Mouse (Mus musculus) B cell, adult 2 months (primary cell): Measurements from ENCODE around the gene Zfp146.
A peak's percentile ranks its signal among the peaks of the same experiment; 100 is the strongest.
"Not testable (repeated sequence)": the region's sequence is repeated elsewhere in the genome, so short reads cannot be mapped to it uniquely, and the experiment has no call there.

Source experiments
- DNase-seq, 2 experiments: peaks; one replicate each; pipeline ENCODE4 v3.0.0; 2022

The Zfp146 gene

DNA sequence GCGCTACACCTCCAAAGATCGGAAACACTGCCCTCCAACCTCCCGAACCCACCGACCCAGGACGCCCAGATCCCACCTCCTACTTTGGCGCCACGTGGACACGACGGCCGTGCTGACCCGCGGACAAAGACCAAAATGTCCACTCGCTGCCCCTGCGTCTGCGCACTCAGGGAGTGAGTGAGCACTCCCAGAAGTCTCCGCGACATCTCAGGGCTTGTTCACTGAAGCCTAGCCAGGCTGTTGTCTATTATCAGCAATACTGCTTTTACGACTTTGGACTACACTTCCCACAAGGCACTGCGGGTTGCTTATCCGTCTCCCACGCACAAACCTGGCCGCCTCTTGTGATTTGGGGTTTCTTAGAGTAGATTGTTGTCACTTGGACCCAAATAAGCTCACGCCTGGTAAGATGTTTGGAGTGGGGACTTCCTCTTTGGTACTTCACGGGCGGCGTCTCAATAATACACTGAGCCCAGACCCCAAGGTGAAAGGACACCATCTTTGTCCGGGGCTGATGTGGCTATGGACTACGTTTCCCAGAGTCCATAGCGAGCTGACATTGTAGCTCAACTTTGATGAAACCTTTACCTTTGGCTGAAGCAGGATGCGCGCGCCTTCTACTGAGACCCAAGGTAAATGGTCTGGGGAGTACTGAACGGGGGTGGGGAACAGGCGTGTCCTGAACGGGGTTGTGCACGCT is at the start of gene Zfp146:
Gene Zfp146 (minus strand): TSS at position 168 of the 700 bp plus-strand sequence.
- DNase-seq, result peak; percentile 91 to 92

DNA sequence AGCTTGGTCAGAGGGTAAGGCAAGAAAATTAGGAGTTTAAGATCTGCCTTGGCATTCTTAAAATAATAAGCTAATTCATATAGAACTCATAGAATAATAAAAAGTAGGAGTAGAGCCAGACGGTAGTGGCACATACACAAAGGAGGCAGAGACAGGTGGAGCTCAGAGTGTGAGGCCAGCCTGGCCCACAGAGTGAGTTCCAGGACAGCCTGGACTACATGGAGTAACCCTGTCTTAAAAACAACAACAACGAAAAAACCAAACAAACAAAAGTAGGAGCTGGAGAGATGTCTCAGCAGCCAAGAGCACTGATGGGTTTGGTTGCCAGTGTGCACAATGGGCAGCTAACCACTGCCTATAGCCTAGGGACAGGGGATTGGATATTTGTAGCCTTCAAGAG is 47.7 kb upstream of the Zfp146 start:
- no peak for DNase-seq

DNA sequence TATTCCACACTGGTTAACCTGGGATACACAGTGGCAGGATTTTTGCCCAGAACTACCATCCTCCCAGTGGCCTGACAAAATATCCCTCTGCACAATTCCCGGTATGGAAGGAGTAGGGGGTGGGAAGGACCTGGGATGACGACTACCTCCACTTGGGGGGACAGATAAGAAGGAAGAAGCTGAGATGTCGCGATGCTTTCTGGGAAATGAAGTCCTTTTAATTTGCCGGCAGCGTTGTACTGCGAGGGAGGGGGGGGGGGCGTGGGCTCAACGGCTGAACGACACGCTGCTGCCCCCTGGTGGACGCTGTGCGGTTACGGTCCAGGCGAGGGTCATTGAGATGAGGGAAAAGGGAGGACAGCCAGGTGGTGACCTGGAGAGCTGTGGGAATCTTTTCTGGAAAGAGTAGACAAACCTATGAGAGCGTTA is 47.2 kb upstream of the Zfp146 start:
- peak; percentile 81 to 82 for DNase-seq

DNA sequence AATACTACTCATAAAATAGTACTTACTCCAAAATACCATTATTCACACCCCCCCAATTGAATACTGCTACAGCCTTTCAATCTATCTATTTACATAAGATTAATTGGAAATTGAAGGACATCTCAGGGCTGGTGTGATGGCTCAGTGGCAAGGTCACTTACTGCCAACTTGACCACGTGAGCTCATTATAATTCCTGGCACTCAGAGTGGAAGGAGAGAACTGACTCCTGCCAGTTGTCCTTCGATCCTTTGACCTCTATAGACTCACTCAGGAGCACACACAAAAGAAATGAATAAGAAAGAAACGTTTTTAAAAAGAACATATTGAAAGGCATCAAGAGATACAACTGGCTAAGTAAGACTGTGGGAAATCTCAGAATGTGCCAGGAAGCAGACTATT is 46.3 kb upstream of the Zfp146 start:
- DNase-seq, result no peak

DNA sequence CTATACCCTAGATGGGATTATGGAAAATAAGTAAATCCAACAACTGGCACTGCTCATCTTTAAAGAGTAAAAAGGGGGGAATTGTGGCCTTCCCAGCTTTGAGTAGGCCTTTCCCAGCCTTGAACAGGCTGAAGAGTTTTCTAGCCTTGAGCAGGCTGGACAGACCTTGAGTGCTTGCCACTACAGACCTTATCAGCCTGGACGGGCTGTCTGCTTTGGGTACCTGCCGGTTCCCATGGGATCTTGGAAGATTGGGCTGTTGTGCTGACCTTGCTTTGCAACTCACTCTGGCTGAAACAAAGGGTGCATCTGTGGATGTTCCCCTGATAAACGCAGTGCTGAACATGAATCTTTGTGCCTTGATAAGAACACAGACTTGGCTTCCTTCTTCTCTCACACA is 44.3 kb upstream of the Zfp146 start:
- DNase-seq, result no peak

DNA sequence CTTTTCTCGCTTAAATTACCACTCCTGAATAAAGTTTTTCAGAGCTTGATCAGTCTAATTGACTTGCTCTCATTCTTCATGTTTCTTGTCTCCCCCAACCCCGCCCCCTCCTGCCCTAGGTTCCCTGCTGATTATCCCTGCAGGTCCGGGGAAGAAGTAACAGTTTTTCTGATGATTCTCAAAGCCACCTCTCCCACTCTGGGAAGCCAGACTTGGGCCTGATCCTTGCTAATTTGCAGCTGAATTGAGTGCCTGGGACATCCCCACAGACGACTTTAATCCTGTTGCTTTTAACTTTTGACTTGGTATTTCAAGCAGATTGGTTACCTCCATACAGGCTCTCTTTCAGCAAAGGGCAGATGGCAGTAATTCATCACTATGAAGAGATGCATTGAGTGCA is 41.5 kb upstream of the Zfp146 start:
- DNase-seq, result no peak

DNA sequence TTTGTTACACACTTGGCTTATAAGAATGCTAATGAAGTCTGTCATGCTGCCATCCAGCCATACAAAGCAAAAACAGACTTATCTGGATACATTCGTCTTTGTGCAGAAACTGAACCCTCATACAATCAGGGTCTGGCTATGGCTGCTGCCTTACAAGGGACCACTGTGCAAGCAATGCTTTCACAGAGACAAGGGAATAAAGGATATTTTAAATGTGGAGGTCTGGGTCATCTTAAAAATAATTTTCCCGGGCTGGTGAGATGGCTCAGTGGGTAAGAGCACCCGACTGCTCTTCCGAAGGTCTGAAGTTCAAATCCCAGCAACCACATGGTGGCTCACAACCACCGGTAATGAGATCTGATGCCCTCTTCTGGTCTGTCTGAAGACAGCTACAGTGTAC is 36.8 kb upstream of the Zfp146 start:
- not testable (repeated sequence) for DNase-seq

DNA sequence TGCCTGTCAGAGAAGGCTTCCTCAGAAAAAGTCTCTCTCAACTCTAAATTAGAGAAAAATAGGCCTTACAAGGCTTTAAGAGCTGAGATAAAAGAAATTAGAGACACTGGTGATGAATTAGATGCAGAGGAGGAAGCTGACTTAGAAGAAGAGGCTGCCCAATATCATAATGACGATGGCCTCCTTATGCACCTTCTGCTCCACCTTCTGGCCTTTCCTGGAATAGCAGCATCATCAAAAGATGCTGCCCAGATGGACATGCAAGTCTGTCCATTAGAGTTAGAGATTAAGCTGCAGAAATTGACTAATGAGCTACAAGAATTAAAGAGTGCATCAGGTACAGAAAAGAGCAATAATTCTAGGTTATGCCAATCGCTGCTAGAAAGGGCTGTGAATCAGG is 35.8 kb upstream of the Zfp146 start:
- DNase-seq, result peak; percentile 73 to 74

DNA sequence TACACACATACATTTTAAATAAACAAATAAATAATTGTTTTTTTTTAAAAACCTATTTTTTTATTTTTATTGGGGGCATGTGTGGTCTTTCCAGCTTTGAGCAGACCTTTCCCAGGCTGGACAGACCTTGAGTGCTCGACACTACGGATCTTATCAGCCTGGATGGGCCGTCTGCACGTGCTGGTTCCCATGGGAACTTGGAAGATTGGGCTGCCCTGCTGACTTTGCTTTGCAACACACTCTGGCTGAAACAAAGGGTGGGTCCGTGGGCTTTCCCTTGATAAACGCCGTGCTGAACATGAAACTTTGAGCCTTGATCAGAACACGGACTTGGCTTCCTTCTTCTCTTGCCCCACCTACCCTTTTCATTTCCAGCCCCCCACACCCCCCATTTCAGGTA is 34.8 kb upstream of the Zfp146 start:
- DNase-seq, result no peak

DNA sequence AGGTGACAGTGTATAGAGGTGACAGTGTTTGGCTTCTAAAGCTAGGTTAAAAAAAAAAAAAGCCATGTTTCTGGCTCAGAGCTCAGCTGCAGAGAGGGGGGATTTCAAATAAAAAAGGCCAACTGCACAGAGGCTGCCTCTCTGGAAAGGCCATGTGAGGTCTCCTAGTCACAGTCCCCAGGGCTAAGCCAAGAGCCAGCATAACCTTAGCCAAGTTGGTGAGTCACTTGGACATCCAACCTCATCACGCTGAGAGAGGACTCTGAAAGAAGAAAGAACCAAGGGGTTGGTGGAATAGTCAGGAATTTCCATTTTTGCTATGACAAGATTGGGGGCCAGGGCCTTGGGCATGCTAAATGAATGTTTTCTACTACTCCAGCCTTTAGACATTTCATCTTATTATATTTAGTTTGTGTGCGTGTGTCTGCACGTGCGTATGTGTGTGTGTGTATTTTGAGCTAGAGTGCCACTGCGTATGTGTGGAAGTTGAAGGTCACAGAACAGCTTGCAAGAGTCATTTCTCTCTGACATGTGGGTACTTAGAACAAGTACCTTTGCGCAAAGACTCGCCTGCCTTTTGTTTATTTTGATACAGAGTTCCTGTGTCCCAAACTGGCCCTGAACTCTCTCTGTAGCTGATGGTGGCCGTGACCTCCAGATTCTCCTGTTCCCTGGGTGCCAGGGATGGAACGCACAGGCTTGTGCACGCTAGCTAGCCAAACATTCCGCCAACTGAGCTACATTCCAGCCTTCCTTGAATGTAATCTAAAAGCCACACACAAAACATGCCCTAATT is 33.5 kb upstream of the Zfp146 start:
- no peak for DNase-seq

DNA sequence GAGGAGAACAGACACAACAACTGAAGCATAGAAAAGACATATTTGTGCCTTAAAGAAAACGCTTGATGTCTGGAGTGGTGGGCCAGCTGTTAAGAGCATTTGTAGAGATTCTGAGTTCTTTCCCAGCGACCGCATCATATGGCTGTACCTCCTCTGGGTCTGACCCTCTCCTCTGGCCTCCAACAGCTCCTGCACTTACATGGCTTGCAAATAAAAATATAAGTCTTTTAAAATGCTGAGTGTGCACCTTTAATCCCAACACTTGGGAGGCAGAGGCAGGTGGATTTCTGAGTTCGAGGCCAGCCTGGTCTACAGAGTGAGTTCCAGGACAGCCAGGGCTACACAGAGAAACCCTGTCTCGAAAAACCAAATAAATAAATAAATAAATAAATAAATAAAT is 31.1 kb upstream of the Zfp146 start:
- not testable (repeated sequence) for DNase-seq

DNA sequence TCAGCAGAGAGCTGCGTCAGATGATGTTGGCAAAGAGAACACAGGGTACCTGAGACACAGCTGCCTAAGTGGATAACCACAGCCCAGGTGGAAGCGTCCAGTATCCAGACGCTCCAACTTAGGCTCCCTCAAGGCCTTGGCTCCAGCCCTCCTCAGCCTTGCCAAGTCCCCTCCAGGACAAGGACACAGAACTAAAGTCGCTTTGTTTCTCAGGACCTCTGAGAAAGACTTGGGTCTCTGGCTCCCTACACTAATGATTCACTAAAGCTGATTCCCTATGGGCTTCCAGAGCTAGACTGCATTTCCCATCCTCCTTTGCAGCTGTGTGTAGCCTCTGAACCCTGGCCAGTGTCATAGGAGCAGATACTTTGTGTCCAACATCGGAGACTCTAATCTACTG is 30.6 kb upstream of the Zfp146 start:
- DNase-seq, result no peak

DNA sequence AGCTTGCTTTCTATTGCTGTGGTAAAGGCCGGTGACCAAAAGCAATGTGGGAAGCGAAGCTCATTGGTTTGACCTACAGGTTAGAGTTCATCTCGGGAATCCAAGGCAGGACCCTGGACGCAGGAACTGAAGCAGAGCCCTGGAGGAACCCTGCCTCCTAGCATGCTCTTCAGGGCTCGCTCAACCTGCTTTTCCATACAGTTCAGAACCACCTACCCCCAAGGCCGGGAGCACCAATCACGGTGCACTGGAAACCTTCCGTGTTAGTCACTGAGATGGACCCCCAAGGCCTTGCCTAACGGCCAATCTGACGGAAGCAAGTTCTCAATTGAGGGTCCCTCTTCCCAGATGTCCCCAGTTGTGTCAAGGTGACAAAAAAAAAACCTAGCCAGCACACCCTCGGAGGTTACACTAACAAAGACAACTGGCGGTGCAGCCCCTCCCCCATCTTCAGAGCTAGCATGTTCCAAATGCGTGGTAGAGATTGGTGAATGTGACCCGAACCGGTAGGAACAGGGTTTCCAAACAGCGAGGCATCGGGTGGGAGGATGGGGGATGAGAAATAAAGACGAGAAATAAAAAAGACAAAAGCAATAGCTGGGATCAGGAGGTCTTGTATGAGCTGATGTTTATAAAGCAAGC is 30.1 kb upstream of the Zfp146 start:
- no peak for DNase-seq

DNA sequence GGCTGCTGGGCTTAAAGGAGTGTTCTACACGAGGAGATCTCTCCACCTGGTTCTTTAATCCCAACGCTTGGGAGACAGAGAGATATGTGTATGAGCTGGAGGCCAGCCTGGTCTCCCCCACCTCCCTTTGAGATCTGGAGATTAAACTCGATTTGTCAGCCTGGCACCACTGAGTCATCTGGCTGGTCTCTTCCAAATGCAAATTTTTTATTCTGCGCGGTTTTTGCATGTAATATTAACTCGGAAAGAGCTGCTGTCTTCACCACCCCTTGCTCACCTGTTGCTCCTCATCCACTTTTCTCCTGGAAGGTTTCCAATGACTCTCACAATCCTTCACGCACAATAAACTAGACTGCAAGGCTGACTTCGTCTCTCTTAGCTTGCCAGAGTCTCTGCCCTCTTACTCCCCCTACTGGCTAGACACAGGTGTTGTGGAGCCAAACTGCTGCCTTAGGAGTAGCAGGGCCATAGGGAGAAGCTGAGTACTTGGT is 29.0 kb upstream of the Zfp146 start, which contains the start of gene Capns1:
Gene Capns1 (minus strand): TSS at position 331 of the 491 bp plus-strand sequence.
- peak; percentile 71 to 73 for DNase-seq

DNA sequence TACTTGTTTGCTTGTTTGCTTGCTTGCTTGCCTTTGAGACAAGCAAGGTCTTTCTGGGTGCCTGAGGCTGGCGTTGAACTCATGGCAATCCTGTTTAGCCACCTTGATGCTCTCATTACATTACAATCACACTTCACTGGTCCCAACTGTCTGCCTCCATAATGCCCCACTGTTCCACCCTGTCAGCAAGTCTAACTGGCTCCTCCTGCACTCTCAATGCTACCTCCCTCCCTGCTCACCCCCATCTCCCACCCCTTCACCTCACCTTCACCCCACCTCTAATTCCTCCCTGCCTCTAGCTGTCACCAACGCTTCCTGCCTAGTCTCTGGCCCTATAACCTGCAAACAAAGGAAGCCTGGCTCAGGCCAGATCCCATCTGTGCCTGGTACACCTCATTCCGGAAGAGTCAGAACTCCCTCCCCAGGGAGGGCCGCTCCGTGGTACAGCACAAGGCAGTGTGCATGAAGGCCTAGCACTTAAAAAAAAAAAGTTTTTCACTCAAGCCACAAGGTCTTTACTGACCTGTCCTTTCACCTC is 28.1 kb upstream of the Zfp146 start:
- DNase-seq, result no peak

DNA sequence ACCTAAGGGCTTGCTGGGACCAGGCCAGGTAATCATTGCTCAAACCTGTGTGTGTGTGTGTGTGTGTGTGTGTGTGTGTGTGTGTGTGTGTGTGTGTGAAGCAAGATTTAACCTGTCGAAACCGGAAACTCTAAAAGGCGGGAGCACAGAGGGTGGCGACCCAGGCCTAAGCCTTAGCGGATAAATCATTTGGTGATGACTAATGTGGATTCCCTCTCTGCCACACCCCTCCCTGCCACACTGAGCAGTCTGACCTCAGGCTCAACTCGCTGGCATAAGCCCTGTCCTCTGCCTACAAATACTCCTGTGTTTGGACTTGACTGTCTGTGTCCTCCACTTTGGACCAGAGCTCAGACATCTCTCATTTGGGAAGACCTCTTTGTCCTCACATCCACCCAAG is 26.6 kb upstream of the Zfp146 start:
- no peak for DNase-seq

DNA sequence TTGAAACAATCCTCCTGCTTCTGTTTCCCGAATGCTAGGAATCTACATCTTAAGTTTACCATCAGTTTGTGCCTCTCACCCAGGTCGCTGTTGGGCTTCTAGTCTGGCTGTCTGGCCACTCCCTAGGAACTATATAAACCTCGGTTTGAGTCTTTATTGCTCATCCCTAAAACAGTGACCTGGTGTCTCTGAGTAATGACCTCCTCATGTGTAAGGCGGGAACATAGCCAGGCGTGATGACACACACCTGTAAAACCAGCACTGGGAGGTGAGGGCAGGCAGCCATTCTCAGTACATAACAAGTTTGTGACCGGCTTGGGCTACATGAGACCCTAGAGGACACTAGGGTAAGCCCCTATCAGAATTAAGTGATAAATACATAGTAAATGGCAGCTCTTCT is 25.9 kb upstream of the Zfp146 start:
- no peak for DNase-seq

DNA sequence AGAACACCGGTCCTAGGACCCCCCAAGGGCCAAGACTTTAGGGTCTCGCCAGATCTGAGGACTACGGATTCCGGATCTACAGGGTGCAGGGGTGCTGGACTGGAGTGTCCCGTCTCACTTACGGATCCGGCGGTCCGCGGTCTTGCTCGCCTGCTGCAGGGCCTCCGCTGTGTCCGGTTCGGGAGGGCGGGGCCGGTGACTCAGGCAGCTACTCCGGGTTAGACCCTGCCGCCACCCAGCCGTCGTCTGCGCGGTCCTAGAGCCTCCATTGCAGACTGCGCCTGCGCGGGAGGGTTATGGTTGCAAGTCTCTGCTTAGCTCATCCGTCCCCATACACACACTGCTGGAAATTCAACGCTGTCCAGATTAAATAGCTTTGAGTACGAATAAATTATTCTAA is 25.3 kb upstream of the Zfp146 start:
- peak; percentile 96 for DNase-seq

DNA sequence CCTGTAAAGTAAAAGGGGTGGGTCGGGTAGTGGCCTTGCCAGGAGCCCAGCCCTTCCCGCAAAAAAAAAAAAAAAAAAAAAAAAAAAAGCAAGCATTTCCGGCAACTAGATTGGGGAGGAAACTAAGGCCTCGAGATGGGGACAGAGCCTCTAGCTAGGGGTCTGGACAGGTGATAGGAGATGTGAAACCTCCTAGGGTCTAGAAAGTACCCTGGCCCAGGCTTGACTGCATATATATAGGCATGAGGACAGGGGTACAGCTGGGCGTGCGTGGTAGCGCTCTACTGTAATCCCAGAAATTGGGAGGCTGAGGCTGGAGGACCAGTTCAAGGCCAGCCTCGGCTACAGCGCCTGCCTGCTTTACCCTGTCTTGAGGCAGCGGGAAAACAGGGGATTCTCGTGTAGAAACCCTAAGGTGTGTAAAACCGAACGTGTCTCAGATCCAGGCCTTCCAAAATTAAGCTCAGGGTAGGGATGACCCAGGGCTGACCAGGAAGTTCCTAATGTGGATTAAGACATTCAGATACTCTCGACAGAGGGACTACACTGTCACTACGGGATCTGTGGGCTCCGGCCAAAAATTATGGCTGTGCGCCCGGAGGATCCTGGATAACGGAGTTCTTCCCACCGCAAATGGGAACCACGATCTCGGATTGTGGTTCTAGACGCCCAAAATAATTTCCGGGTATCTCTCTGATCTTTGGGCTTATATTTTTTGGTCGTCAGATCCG is 24.7 kb upstream of the Zfp146 start:
- peak; percentile 31 to 34 for DNase-seq

DNA sequence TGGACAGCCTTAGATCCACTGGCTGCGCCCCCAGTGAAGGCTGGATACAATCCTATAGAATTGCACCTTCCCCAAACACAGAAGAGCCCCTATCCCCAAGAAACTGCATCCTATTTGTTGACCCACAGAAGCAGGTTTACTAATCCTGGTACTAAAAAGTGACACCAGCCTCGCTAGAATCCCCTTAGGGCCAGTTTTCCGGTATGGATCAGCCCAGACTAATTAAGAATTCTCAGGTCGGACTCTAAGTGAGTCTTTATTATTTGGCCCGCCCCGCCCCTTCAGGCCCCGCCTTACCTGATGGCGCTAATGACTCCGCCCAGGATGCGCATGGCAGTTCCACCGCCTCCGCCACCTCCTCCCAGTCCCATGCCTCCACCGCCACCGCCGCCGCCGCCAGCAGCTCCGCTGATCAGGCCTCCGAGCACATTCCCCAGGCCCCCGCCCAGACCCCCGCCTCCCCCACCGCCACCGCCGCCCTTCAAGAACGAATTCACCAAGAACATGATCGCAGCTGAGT is 24.1 kb upstream of the Zfp146 start:
- peak; percentile 83 to 86 for DNase-seq

DNA sequence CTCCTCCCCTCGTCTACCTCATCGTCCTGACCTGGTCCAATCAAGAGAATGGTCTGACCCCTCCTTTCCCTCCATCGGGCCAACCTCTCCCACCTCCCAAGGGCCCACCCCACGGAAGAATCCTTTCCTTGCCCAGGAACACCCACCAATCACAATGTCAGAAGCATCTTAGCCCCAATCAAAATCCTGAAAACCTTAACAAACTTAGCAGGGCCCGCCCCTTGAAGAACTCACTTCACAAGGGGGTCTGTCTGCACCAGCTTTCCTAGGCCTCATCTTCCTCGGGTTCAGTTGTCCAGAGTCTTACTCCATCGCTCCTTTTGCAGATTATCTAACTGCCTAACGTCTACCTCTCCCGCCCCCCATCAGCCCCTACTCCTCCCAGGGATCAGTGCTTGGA is 23.5 kb upstream of the Zfp146 start:
- no peak for DNase-seq

DNA sequence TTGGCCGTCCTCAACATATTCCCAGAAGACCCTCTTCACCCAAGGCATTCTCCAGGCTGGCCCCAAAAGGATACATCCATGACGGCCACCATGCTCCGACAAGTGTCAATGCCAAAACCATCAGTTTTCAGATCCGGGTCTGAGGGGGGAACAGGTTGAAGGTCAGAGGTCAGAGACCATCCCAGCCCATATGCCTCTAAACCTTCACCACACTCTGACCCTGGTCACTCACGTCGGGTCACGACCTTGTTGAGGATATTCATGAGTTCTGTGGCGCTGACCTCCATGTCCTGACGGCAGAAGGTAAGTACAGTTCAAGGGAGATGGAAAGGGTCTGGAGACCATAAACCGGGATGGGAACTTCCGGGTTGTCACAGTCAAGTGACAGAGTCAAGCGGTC is 22.5 kb upstream of the Zfp146 start:
- DNase-seq, result no peak

DNA sequence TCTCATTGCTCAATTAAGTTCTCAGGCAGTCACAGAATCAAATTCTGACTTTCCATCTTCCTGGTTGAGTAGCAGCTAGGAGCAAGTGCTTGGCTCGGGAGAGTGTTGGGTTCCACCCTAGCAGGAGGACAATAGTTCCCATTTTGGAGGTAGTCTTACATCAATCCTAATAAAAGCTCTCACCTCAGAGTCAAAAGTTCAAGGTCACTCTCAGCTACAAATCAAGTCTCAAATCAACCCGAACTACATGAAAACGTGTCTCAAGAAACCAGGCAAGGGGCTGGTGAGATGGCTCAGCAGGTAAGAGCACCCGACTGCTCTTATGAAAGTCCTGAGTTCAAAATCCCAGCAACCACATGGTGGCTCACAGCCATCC is 19.6 kb upstream of the Zfp146 start:
- DNase-seq, result no peak
